Mouse (Mus musculus) MEL (cell line): Measurements from ENCODE around the gene Zfp64. TPM values are rescaled to one million over a fixed set of nuclear protein-coding genes. Genes with fewer than 3 reads are reported as not detected.

Source experiments
- DNase-seq: peaks from one replicate; pipeline ENCODE4 v3.0.0; 2011; ENCODE audit warnings: low read depth, low spot score
- H3K27ac ChIP-seq: 2 replicates; pipeline ENCODE4 v1.5.1; 2012; ENCODE audit warnings: low read depth, mild to moderate bottlenecking, control low read depth, low read length, moderate library complexity; ENCODE audit not compliant: control insufficient read depth
- H3K27me3 ChIP-seq, 2 experiments: fragments of 150-350 bp in 1 of 2; sonication (generic) in 1 of 2; 2 replicates each; pipeline ENCODE4 v1.6.1; 2012; ENCODE audit warnings: low read length in 2 of 2, mild to moderate bottlenecking in 2 of 2, improper control_type of control experiment in 1 of 2, moderate library complexity in 1 of 2; ENCODE audit not compliant: insufficient read depth in 2 of 2, control insufficient read depth in 1 of 2
- H3K36me3 ChIP-seq, 2 experiments: 2 replicates each; pipeline ENCODE4 v1.6.1; 2012 to 2014; ENCODE audit warnings: low read length in 2 of 2, improper control_type of control experiment in 1 of 2, inconsistent platforms in 1 of 2, mild to moderate bottlenecking in 1 of 2; ENCODE audit not compliant: insufficient read depth in 2 of 2, control insufficient read depth in 1 of 2
- H3K4me1 ChIP-seq, 2 experiments: fragments of 150-350 bp in 1 of 2; sonication (generic) in 1 of 2; 2 replicates each; pipeline ENCODE4 v1.6.1; 2012; ENCODE audit warnings: low read length in 2 of 2, improper control_type of control experiment in 1 of 2, mild to moderate bottlenecking in 1 of 2; ENCODE audit not compliant: insufficient read depth in 2 of 2, control insufficient read depth in 1 of 2
- H3K4me3 ChIP-seq, 2 experiments: fragments of 150-350 bp in 1 of 2; sonication (generic) in 1 of 2; 2 replicates each; pipeline ENCODE4 v1.5.1; 2012; ENCODE audit warnings: low read depth in 2 of 2, low read length in 2 of 2, mild to moderate bottlenecking in 2 of 2, moderate library complexity in 2 of 2, control low read depth in 1 of 2, improper control_type of control experiment in 1 of 2; ENCODE audit not compliant: control insufficient read depth in 1 of 2, insufficient read depth in 1 of 2
- H3K79me2 ChIP-seq: 2 replicates; pipeline ENCODE4 v1.6.1; 2012; ENCODE audit warnings: mild to moderate bottlenecking, low read length, moderate library complexity; ENCODE audit not compliant: control insufficient read depth, poor library complexity, insufficient read depth
- H3K9ac ChIP-seq: 2 replicates; pipeline ENCODE4 v1.6.1; 2012; ENCODE audit warnings: low read depth, mild to moderate bottlenecking, control low read depth, low read length, moderate library complexity; ENCODE audit not compliant: control insufficient read depth, poor library complexity, severe bottlenecking
- H3K9me3 ChIP-seq: fragments of 150-350 bp; sonication (generic); replicated peaks from 2 replicates; pipeline ENCODE4 v1.6.1; 2012; ENCODE audit warnings: mild to moderate bottlenecking, low read length, improper control_type of control experiment, moderate library complexity; ENCODE audit not compliant: insufficient read depth
- CHD1 ChIP-seq: IDR thresholded peaks from 2 replicates; pipeline ENCODE4 v1.6.1; 2012; ENCODE audit warnings: low read depth, mild to moderate bottlenecking, inconsistent platforms, low read length, improper control_type of control experiment
- CHD2 ChIP-seq: IDR thresholded peaks from 2 replicates; pipeline ENCODE4 v1.6.1; 2011; ENCODE audit warnings: low read length, improper control_type of control experiment
- CTCF ChIP-seq, 3 experiments: IDR thresholded peaks in 2 of 3; conservative IDR thresholded peaks in 1 of 3; 2 replicates each; pipeline ENCODE4 v1.5.1; 2011 to 2012; ENCODE audit warnings: low read length in 3 of 3, low read depth in 2 of 3, mild to moderate bottlenecking in 2 of 3, improper control_type of control experiment in 1 of 3, inconsistent platforms in 1 of 3, mixed read lengths in 1 of 3, moderate library complexity in 1 of 3; ENCODE audit not compliant: control insufficient read depth in 1 of 3, insufficient read depth in 1 of 3, poor library complexity in 1 of 3, severe bottlenecking in 1 of 3
- E2F4 ChIP-seq: IDR thresholded peaks from 2 replicates; pipeline ENCODE4 v1.6.1; 2011; ENCODE audit warnings: low read depth, low read length, improper control_type of control experiment, borderline replicate concordance
- EP300 ChIP-seq, 2 experiments: IDR thresholded peaks; 2 replicates each; pipeline ENCODE4 v1.6.1; 2011; ENCODE audit warnings: improper control_type of control experiment in 2 of 2, low read length in 2 of 2, low read depth in 1 of 2, mild to moderate bottlenecking in 1 of 2
- GABPA ChIP-seq: IDR thresholded peaks from 2 replicates; pipeline ENCODE4 v1.6.1; 2012; ENCODE audit warnings: low read depth, mild to moderate bottlenecking, inconsistent platforms, low read length, improper control_type of control experiment, moderate library complexity
- GATA1 ChIP-seq: IDR thresholded peaks from 2 replicates; pipeline ENCODE4 v1.6.1; 2011; ENCODE audit warnings: low read depth, low read length, improper control_type of control experiment
- KAT2A ChIP-seq: conservative IDR thresholded peaks from 2 replicates; pipeline ENCODE4 v1.6.1; 2012; ENCODE audit warnings: low read depth, low read length, improper control_type of control experiment, inconsistent platforms
- MAFK ChIP-seq: IDR thresholded peaks from 2 replicates; pipeline ENCODE4 v1.6.1; 2011; ENCODE audit warnings: low read depth, mild to moderate bottlenecking, low read length, improper control_type of control experiment, borderline replicate concordance
- MAX ChIP-seq: IDR thresholded peaks from 2 replicates; pipeline ENCODE4 v1.6.1; 2011; ENCODE audit warnings: low read length, improper control_type of control experiment
- MAZ ChIP-seq: IDR thresholded peaks from 2 replicates; pipeline ENCODE4 v1.6.1; 2012; ENCODE audit warnings: low read depth, mild to moderate bottlenecking, inconsistent platforms, low read length, improper control_type of control experiment
- MEF2A ChIP-seq: IDR thresholded peaks from 2 replicates; pipeline ENCODE4 v1.6.1; 2014; ENCODE audit warnings: low read depth, mild to moderate bottlenecking, inconsistent platforms, low read length, improper control_type of control experiment; ENCODE audit not compliant: poor library complexity, insufficient replicate concordance, severe bottlenecking; ENCODE audit errors: extremely low read depth
- MXI1 ChIP-seq: IDR thresholded peaks from 2 replicates; pipeline ENCODE4 v1.6.1; 2011; ENCODE audit warnings: mild to moderate bottlenecking, low read depth, low read length, improper control_type of control experiment
- MYB ChIP-seq: IDR thresholded peaks from 2 replicates; pipeline ENCODE4 v1.6.1; 2011; ENCODE audit warnings: mild to moderate bottlenecking, low read depth, low read length, improper control_type of control experiment
- MYC ChIP-seq: IDR thresholded peaks from 2 replicates; pipeline ENCODE4 v1.6.1; 2011; ENCODE audit warnings: low read depth, mild to moderate bottlenecking, low read length, improper control_type of control experiment, moderate library complexity
- NELFE ChIP-seq: IDR thresholded peaks from 2 replicates; pipeline ENCODE4 v1.6.1; 2011; ENCODE audit warnings: low read depth, low read length, improper control_type of control experiment
- POLR2A ChIP-seq, 2 experiments: IDR thresholded peaks; 2 replicates each; pipeline ENCODE4 v1.6.1; 2011 to 2012; ENCODE audit warnings: low read length in 2 of 2, mild to moderate bottlenecking in 2 of 2, control low read depth in 1 of 2, improper control_type of control experiment in 1 of 2, low read depth in 1 of 2, moderate library complexity in 1 of 2; ENCODE audit not compliant: control insufficient read depth in 1 of 2, insufficient read depth in 1 of 2, poor library complexity in 1 of 2
- POLR2AphosphoS2 ChIP-seq: IDR thresholded peaks from 2 replicates; pipeline ENCODE4 v1.6.1; 2011; ENCODE audit warnings: low read length, improper control_type of control experiment
- POLR2AphosphoS5 ChIP-seq: IDR thresholded peaks from 2 replicates; pipeline ENCODE4 v1.6.1; 2012; ENCODE audit warnings: low read depth, borderline replicate concordance, mild to moderate bottlenecking, inconsistent platforms, low read length, moderate library complexity, mixed read lengths
- RCOR1 ChIP-seq: IDR thresholded peaks from 2 replicates; pipeline ENCODE4 v1.6.1; 2012; ENCODE audit warnings: low read depth, mild to moderate bottlenecking, inconsistent platforms, low read length, improper control_type of control experiment
- SMC3 ChIP-seq: IDR thresholded peaks from 2 replicates; pipeline ENCODE4 v1.6.1; 2011; ENCODE audit warnings: low read depth, low read length, improper control_type of control experiment
- TAL1 ChIP-seq: IDR thresholded peaks from 2 replicates; pipeline ENCODE4 v1.6.1; 2012; ENCODE audit warnings: mild to moderate bottlenecking, inconsistent platforms, low read length, moderate library complexity, mixed read lengths
- TBP ChIP-seq: IDR thresholded peaks from 2 replicates; pipeline ENCODE4 v1.8.0; 2011; ENCODE audit warnings: low read depth, low read length, improper control_type of control experiment
- TCF12 ChIP-seq: IDR thresholded peaks from 2 replicates; pipeline ENCODE4 v1.6.1; 2014; ENCODE audit warnings: low read depth, mild to moderate bottlenecking, inconsistent platforms, low read length, improper control_type of control experiment, moderate library complexity
- UBTF ChIP-seq: IDR thresholded peaks from 2 replicates; pipeline ENCODE4 v1.6.1; 2012; ENCODE audit warnings: low read depth, mild to moderate bottlenecking, inconsistent platforms, low read length, improper control_type of control experiment, moderate library complexity, borderline replicate concordance; ENCODE audit not compliant: insufficient read depth
- USF1 ChIP-seq: IDR thresholded peaks from 2 replicates; pipeline ENCODE4 v1.6.1; 2014; ENCODE audit warnings: low read depth, mild to moderate bottlenecking, inconsistent platforms, low read length, improper control_type of control experiment, moderate library complexity
- ZC3H11A ChIP-seq: IDR thresholded peaks from 2 replicates; pipeline ENCODE4 v1.6.1; 2012; ENCODE audit warnings: low read depth, mild to moderate bottlenecking, inconsistent platforms, low read length, improper control_type of control experiment
- ZKSCAN1 ChIP-seq: IDR thresholded peaks from 2 replicates; pipeline ENCODE4 v1.6.1; 2012; ENCODE audit warnings: low read depth, mild to moderate bottlenecking, inconsistent platforms, low read length, improper control_type of control experiment, moderate library complexity
- ZMIZ1 ChIP-seq: IDR thresholded peaks from 2 replicates; pipeline ENCODE4 v1.6.1; 2012; ENCODE audit warnings: low read depth, mild to moderate bottlenecking, inconsistent platforms, low read length, improper control_type of control experiment, moderate library complexity
- ZNF384 ChIP-seq: IDR thresholded peaks from 2 replicates; pipeline ENCODE4 v1.6.1; 2012; ENCODE audit warnings: low read depth, mild to moderate bottlenecking, inconsistent platforms, low read length, improper control_type of control experiment
- polyA plus RNA-seq, 2 experiments: library from polyadenylated mRNA; stranded (reverse) in 1 of 2; unstranded in 1 of 2; fragments of >175 nt in 1 of 2; fragments of >200 nt in 1 of 2; gene quantifications; 2 replicates each; pipeline versions ENCODE4 v1.2.1 to v1.2.4; 2012; ENCODE audit warnings: low replicate concordance in 2 of 2, low read depth in 1 of 2; ENCODE audit not compliant: insufficient read length in 2 of 2, insufficient read depth in 1 of 2, missing spikeins in 1 of 2
- total RNA-seq: library from RNA; depleted of rRNA; stranded (reverse); fragments of 300-350 nt; gene quantifications from 2 replicates; pipeline ENCODE4 v1.2.3, GENCODE M21; 2012

The Zfp64 gene
- total and polyA plus RNA-seq, 3 experiments: 22.4 to 35.8 TPM; not detected in 1

- H3K9me3 ChIP-seq: no peaks in the 10 kb centered on the region
- H3K27ac ChIP-seq: no peak overlapping the region
- H3K9ac ChIP-seq: no peak overlapping the region
- no peaks in the 10 kb centered on the region for H3K79me2 ChIP-seq
- DNase-seq: no peak
- no peaks in the 10 kb centered on the region for H3K36me3 ChIP-seq
- no peak for TF ChIP-seq POLR2A (IDR thresholded peaks at IDR 0.05; ENCODE audit: control insufficient read depth in 1 of 2, insufficient read depth in 1 of 2, low read depth in 1 of 2, low read length in 2 of 2, poor library complexity in 1 of 2)
- no peak for TF ChIP-seq E2F4
- TF ChIP-seq TCF12: no peak
- no peak for TF ChIP-seq CHD1
- no peak for TF ChIP-seq ZNF384
- TF ChIP-seq MYB: no peak
- TF ChIP-seq GATA1: no peak
- TF ChIP-seq MEF2A: no peak
- no peak for TF ChIP-seq ZKSCAN1
- TF ChIP-seq ZC3H11A: no peak
- no peak for TF ChIP-seq TAL1
- TF ChIP-seq UBTF: no peak
- TF ChIP-seq EP300 (IDR thresholded peaks at IDR 0.05; ENCODE audit: low read depth in 1 of 2, low read length in 2 of 2): no peak
- TF ChIP-seq MYC: no peak
- TF ChIP-seq NELFE: no peak
- no peak for TF ChIP-seq SMC3
- TF ChIP-seq KAT2A: no peak
- no peak for TF ChIP-seq MXI1
- no peak for TF ChIP-seq MAFK
- no peaks in the 10 kb centered on the region for H3K27me3 ChIP-seq
- no peaks in the 10 kb centered on the region for H3K4me1 ChIP-seq
- no peak overlapping the region for H3K4me3 ChIP-seq
Measured at GRCm38 (mm10) chr2:168862694-168863093, 92.7 kb downstream of the Zfp64 start.

DNA sequence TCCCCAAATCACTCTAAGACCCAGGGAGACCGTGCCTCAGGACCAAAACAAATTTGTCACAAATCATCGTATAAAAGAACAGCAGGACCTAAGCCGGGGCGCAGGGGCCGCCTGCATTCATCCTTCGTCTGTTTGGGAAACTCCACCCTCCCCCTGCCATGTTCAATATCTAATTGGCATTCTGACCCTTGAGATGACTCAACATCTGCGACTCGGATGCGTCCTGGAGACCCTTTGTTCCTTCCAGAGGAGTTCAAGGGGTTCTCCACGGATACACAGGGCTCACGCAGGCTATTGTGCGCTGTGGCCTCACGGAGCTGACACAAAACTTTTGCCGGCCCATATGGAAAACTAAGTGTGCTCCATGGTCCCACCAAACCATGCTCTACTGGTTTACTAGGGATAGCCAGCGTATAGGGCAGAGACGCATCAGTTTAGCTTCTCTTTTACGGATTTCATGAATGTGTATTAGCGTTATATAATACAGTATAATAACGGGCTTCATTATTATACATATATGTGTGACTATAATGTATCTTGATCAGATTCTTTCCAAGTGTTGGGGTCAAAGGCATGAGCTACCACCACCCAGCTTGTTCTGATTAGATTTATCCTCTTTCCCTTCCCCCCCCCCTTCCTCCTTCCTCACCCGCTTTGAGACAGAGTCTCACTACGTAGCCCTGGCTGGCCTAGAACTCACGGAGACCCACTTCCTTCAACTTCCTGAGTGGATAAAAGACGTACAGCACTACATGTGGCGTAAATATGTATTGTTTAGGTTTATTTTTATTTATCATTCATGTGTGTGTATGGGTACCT is 94.3 kb downstream of the Zfp64 start:
- H3K9me3 ChIP-seq: no peaks in the 10 kb centered on the region
- H3K4me1 ChIP-seq: no peaks in the 10 kb centered on the region
- no peak for TF ChIP-seq CHD2
- no peak for TF ChIP-seq CTCF (IDR thresholded peaks at IDR 0.05 in 2 of 3, conservative IDR thresholded peaks at IDR 0.05 in 1 of 3; ENCODE audit: control insufficient read depth in 1 of 3, insufficient read depth in 1 of 3, low read depth in 2 of 3, low read length in 3 of 3, poor library complexity in 1 of 3, severe bottlenecking in 1 of 3)
- TF ChIP-seq MAZ: no peak
- TF ChIP-seq ZKSCAN1: no peak
- TF ChIP-seq POLR2AphosphoS2: no peak
- TF ChIP-seq TAL1: no peak
- TF ChIP-seq NELFE: no peak
- no peak for TF ChIP-seq ZNF384
- TF ChIP-seq ZMIZ1: no peak
- no peak for TF ChIP-seq GABPA
- no peak for TF ChIP-seq MAX
- no peak for TF ChIP-seq POLR2AphosphoS5
- TF ChIP-seq GATA1: no peak
- TF ChIP-seq TBP: no peak
- TF ChIP-seq USF1: no peak
- TF ChIP-seq RCOR1: no peak
- no peak overlapping the region for H3K4me3 ChIP-seq
- H3K9ac ChIP-seq: no peak overlapping the region
- H3K36me3 ChIP-seq: no peaks in the 10 kb centered on the region
- H3K27me3 ChIP-seq: no peaks in the 10 kb centered on the region
- H3K79me2 ChIP-seq: no peaks in the 10 kb centered on the region
- DNase-seq: no peak
- H3K27ac ChIP-seq: no peak overlapping the region
